Mouse (Mus musculus): ENCODE results near the gene Best2.

The Best2 gene

DNA sequence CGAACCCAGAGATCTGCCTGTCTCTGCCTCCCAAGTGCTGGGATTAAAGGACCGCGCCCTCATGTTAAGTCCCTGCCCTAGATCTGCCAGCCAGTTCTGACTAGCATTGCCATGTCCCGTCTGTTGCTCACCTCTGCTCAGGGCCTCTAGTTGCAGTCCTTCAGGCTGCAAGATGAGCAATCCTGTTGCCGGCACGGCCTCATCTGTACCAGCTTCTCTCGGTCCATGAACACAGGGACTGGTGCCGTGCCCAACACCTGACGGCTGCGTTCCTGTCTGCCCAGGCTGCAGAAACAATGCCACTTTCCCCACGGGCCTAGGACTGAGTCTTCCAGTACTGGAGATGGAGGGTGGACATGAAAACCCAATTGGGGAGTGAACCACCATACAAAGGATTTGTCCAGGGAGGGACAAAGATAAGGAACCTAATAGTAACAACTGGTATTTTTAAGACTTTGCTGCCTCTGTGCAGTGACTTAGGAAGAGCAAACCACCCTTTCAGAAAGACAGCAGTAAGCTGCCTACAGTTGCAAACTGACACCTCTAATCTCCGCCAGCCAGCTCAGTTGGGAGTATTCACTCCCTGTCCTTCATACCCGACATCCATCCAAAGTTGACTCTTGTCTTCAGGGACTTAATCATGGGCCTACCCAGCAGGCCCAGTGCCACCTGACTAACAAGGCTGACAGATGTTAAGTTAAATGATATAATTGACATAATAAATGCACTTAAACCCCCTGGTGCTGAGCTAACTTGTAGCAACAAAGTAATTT is 46.6 kb downstream of the Best2 start:
- DNase-seq (ENCODE audit: low spot score in 2 of 2) = no peak

DNA sequence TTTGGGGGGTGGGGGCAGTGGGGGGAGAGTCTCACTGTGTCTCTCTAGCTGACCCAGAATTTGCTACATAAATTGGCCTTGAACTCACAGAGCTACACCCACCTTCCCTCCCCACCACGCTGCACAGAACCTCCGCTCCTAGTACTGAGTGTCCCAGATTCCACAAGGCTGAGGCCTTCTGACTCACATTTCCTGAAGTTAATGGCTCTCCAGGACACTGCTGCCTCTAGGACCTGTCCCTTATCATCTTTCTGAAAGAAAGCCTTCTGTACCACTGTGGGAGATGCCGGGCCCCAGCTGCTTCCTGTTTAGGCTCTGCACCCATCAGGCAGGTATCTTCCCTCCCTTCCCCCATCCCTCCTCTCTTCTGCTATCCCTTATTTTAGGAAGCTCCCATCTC is 47.7 kb downstream of the Best2 start:
- no peak for DNase-seq (ENCODE audit: low spot score in 2 of 2)

DNA sequence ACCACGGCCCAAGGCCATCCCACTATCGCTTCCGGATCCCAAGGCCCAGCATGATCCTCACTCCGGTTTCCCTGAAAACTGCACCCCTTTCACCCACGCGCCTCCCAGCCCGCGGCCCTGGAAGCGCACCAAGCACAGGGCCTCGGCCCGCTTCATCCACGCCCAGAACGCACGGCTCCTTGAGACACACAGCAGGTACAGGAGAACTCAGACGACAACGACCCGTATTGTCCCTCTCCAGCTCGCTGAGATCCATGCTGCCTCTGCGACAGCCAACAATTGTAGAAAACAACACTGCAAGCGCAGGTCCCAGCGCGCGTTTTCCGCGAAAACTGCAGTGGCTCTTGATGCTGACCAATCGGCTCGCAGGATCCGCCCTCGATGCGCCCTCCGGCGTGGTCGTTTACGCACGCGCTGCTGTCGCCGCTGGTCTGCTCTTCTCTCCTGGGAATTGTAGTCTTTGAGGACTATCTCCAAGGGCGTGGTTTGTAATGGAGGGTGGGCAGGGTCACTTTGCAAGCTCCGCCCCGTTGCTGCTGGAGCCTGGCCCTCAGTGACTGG is 48.5 kb downstream of the Best2 start:
- peak; percentile 90 to 93 for DNase-seq (ENCODE audit: low spot score in 2 of 2)

DNA sequence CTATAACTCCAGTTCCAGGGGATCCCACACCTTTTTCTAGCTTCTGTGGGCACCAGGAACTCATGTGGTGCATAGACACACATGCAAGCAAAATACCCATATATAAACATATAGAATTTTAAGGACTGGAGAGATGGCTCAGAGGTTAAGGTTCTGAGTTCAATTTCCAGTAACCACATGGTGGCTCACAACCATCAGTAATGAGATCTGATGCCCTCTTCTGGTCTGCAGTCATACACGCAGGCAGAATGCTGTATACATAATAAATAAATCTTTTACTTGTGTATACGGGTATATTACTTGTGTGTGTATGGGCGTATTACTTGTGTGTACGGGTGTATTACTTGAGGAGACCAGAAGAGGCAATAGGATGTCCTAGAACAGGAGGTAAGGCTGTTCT is 50.4 kb downstream of the Best2 start:
- DNase-seq (ENCODE audit: low spot score in 2 of 2) = no peak

DNA sequence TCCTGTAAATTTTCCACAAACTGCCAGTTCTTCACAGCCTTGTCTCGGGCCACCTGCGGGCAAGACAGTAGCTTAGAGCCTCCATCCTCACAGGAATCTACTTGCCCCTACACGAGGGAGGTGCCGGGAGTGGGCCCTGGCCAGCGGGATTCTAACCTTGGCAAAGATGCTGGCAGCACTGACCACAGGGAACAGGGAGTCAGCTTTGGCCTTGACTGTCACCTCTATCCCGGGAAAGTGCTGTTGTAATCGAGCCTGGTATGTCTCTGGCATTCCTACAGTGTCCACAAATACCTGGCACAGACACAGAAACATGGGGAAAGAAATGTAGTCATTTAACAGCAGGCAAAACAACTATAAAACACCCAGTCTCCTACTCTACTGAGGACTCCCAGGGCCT is 54.5 kb downstream of the Best2 start:
- DNase-seq (ENCODE audit: low spot score in 2 of 2) = no peak

All from urinary bladder, postnatal 4 days (tissue).